In the genomic region with DNA sequence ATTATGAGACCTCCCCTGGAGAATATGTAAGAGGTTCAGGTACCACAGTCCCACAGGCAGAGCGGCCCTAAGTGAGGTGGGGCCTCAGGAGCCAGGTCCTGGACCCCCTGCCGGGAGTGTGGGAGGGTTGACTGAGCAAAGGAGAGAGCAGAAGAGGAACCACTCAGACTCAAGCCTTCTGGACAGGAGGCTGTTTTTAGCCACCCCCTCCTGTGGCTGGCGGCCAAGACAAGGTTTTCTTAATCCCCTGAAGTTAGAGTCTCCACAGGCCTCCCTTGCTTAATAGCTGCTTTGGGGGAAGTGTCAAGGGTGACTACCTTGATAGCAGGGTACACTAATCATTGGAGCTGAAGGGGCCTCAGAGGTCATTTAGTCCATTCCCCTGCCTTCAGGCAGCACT, we compare ENCODE assay signal across 11 mouse cellular contexts. TPM values are rescaled to one million over a fixed set of nuclear protein-coding genes. Genes with fewer than 3 reads are reported as not detected.
DNase-seq lines count a peak whose midpoint lies in the region; ATAC-seq lines count a peak whose summit lies in the region.
"Had no signal": no experiment of that assay in that cellular context is flagged by ENCODE, and none has a peak within 500 bp of the region (broad histone marks: within the 10 kb centered on the region; RNA-seq: fewer than 3 reads in every experiment).

No protein-coding gene starts in this region.

- H3K36me3 ChIP-seq in heart, embryonic 10.5 days: no peaks in the 10 kb centered on the region
- H3K36me3 ChIP-seq in limb, embryonic 13.5 days: no peaks in the 10 kb centered on the region

- H3K9me3 ChIP-seq in heart, embryonic 10.5 days: no peaks in the 10 kb centered on the region
- H3K9me3 ChIP-seq in limb, embryonic 13.5 days: no peaks in the 10 kb centered on the region

- H3K4me1 ChIP-seq in heart, embryonic 10.5 days: peaks cover 23% of the 10 kb centered on the region
- peaks cover 42% of the 10 kb centered on the region for H3K4me1 ChIP-seq in limb, embryonic 13.5 days

- no peak overlapping the region for H3K4me2 ChIP-seq in limb, embryonic 13.5 days (replicated peaks)

- DNase-seq in heart, embryonic 10.5 days (ENCODE audit: low spot score): no peak
- DNase-seq in heart, postnatal 36 days: no peak
- peak; percentile 35 for DNase-seq in lung, postnatal 14 days
- DNase-seq in lung, postnatal 36 days: no peak
- DNase-seq in R1 (ENCODE audit: low read depth, low spot score): peak; percentile 76
- DNase-seq in thymus, postnatal 4 days: no peak
- no peak for DNase-seq in gastrocnemius, postnatal 14 days
- DNase-seq: forebrain, postnatal 0 days; thymus, postnatal 14 days had no signal

- 24% methylated on average over 3 of the region's 3 CpGs for WGBS in heart, embryonic 10.5 days
- 23% methylated on average over 3 of the region's 3 CpGs for WGBS in limb, embryonic 13.5 days

- H3K27me3 ChIP-seq in heart, embryonic 10.5 days (ENCODE audit: insufficient read depth, poor library complexity, severe bottlenecking): 0 out of 2 replicates have a peak, but pooled peaks cover 4% of the 10 kb centered on the region
- H3K27me3 ChIP-seq in limb, embryonic 13.5 days: no peaks in the 10 kb centered on the region

- 0 out of 2 replicates have a peak overlapping the region, but pooled peaks have one; percentile 52 for H3K27ac ChIP-seq in heart, embryonic 10.5 days
- H3K27ac ChIP-seq in limb, embryonic 13.5 days: no peak overlapping the region
- H3K27ac ChIP-seq: macrophage had no signal

- intact Hi-C loops in heart, postnatal 36 days (cut with DNase I): loop anchor here (2.0 kb wide), 1 partner anchor 14 kb away; no protein-coding TSS in a partner anchor
- intact Hi-C loops in gastrocnemius, postnatal 14 days (cut with DNase I; ENCODE audit: low total_unique reads): no loop called here

- peak overlapping the region; percentile 40; the same call in 1 of the 2 replicates for H3K9ac ChIP-seq in limb, embryonic 13.5 days
- H3K9ac ChIP-seq: forebrain, postnatal 0 days had no signal

- no peak overlapping the region for H3K4me3 ChIP-seq in heart, embryonic 10.5 days
- H3K4me3 ChIP-seq in limb, embryonic 13.5 days: no peak overlapping the region

- no peak for ATAC-seq in limb, embryonic 13.5 days (ENCODE audit: low FRiP score, low read depth)
- ATAC-seq: forebrain, postnatal 0 days had no signal

RNA-seq across cellular contexts. Expression of a gene that starts 27.3 kb away (rescaled TPM):
- polyA plus RNA-seq in heart, embryonic 10.5 days (2016; fragmentation: Nextera tagmentation; extraction: Ambion mirVana): 17.6 and 32.8 TPM in 2 replicates
- 10 to 100 TPM; 37.1 to 64.2 TPM for total RNA-seq in heart, postnatal 36 days (2021)
- polyA plus RNA-seq in limb, embryonic 13.5 days (2015; fragmentation: Nextera tagmentation; extraction: Ambion mirVana): 75.9 and 77.0 TPM in 2 replicates
- 10 to 100 TPM; 15.4 to 70.6 TPM for total RNA-seq in gastrocnemius, postnatal 14 days (2021)

RNA-seq across cellular contexts. Expression of a gene that starts 44.9 kb away (rescaled TPM):
- polyA plus RNA-seq in heart, embryonic 10.5 days (2016; fragmentation: Nextera tagmentation; extraction: Ambion mirVana): 28.8 and 32.0 TPM in 2 replicates
- total RNA-seq in heart, postnatal 36 days (2021): 10 to 100 TPM; 39.8 to 43.5 TPM
- 19.3 and 20.1 TPM in 2 replicates for polyA plus RNA-seq in limb, embryonic 13.5 days (2015; fragmentation: Nextera tagmentation; extraction: Ambion mirVana)
- 10 to 100 TPM; 45.5 to 47.5 TPM for total RNA-seq in gastrocnemius, postnatal 14 days (2021)

Comparison
In these comparisons a context has a peak if more than half of its experiments do, and no peak if none do; other contexts are left out.
1. DNase-seq: peak in lung, postnatal 14 days (single experiment) and R1 (single experiment); none in heart, embryonic 10.5 days (single experiment), heart, postnatal 36 days (0 of 2), lung, postnatal 36 days (single experiment), thymus, postnatal 4 days (single experiment) and gastrocnemius, postnatal 14 days (single experiment).